Mouse (Mus musculus) gastrocnemius, postnatal 10 days (tissue): ENCODE measurements at regions not wholly inside any gene's neighbourhood (a gene's known extent, or its start where the extent isn't known, plus 50 kb on each side); places are given as distances from the start of the nearest gene placed in this dataset.
A peak's percentile ranks its signal among the peaks of the same experiment; 100 is the strongest.

Source experiments
- DNase-seq: peaks from one replicate; pipeline ENCODE4 v3.0.0; 2021; ENCODE audit warnings: mixed read lengths

DNA sequence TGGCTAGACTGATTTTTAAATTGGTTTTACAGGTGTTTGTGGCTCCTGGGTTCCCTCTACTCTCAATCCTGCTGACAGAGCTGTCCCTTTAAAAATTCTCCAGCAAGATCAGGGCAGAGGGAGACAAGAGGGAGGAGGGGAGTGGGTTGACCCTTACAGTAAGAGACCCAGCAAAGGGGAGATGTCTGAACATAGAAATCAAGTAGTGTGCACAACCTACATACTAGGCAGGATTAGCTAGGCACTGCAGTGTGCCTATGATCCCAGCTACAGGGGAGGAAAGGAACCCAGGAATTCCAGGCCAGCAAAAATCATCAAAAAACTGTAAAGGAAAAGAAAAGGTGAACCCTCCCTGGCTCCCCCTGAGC lies 113.2 kb upstream of the Thy1 start:
- no peak for DNase-seq

DNA sequence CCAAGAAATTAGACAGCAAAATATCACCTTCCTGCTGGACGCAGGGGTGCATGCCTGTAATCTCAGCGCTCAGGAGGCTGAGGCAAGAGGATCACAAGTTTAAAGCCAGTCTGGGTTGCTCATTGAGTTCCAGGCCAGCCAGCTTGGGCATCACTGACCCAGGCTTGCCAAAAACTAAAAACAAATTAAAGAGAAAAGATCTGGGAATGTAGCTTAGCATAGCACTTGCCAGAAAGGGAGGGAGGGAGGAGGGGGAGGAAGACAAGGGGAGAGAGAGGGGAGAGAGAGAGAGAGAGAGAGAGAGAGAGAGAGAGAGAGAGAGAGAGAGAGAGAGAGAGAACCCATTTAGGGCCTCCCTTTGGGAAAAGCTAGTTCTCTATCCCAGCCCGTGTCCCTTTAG lies 112.7 kb upstream of the Thy1 start:
- no peak for DNase-seq

DNA sequence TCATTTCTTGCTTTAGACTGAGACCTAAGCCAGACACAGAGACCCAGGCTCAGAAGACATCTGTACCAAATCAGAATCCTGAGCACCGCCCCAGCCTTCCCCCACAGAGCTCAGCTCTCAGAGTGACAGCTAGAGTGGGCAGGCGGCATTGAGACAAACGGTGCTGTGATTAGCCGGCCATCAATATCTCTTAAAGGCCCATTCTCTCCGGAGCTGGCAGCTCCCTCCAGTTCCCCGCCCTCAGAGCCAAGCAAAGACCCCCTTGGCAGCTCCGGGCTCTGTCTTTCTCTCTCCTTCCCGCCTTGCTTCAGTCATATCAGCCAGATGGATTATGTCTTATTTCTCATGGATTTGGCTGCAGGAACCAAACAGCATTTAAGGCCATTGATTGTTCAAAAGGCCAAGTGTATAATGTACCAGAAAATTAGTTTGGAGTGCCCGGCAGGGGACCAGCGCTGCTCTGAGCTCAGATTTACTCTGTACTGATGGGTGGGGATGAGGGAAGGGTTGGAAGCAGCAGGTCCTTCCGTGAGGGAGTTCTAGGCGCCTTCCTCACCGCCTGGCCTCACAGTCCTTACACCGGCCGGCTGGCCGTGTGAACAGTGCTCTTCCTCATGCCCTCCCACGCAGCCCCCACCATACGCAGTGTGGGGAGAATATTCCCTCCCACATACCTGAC lies 109.0 kb upstream of the Thy1 start:
- DNase-seq, result no peak

- DNase-seq, result no peak
These were observed 108.5 kb upstream of the Thy1 start for GRCm38 (mm10) chr9:43934691-43935064.

- no peak for DNase-seq
These were observed 103.8 kb upstream of the Thy1 start for GRCm38 (mm10) chr9:43939336-43939735.

DNA sequence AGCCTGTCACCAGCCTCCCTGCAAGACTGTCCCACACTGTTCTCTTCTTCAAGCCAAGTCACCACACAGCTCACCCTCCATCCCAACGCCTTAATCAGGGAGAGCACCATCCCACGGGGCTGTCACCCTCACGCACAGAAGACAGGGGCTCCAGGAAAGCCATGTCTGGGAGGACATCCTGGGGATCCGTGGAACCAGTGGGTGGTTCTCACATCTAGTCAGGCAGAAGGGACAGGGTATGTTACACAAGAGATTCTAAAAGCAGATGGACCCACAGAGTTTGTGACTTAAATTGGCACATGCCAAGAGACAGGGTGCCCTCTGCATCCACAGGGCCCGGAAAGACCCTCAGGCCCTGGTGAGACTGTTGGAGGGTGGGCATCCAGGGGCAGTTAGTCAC lies 101.0 kb upstream of the Thy1 start:
- DNase-seq, result no peak

- no peak for DNase-seq
These were observed 99.7 kb upstream of the Thy1 start for GRCm38 (mm10) chr9:43943522-43943921.

GRCm38 (mm10) chr9:43944816-43945741 lies 98.1 kb upstream of the Thy1 start:
- DNase-seq, result peak; percentile 27

DNA sequence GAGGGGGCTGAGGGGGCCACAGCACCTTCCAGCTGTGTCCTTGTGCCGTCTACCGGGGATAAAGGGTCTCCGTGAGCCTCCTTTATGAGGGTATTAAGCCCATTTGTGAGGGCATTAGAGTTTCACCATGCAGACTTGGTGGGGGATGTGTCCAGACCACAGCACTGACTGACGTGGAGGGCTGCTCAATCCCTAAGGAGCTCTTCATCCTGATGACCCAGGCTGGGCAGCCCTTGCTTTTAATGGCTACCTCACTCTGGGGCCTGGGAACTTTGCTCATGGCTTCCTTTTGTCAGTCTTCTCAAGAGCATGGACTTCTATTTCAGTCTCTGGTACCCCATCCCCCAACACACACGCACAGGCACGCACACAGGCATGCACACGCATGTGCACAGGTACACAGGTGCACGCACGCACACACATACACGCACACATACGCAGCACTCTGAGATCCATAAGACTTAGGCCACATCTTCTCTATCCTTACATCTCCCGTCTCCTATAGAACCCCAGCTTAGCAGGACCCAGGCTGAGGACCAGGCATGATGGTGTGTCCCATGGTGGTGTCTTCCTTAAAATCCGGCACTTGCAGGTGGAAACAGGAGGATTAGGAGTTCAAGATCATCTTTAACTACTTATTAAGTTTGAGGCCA lies 97.1 kb upstream of the Thy1 start:
- no peak for DNase-seq

GRCm38 (mm10) chr9:43947089-43947488 lies 96.1 kb upstream of the Thy1 start:
- no peak for DNase-seq

DNA sequence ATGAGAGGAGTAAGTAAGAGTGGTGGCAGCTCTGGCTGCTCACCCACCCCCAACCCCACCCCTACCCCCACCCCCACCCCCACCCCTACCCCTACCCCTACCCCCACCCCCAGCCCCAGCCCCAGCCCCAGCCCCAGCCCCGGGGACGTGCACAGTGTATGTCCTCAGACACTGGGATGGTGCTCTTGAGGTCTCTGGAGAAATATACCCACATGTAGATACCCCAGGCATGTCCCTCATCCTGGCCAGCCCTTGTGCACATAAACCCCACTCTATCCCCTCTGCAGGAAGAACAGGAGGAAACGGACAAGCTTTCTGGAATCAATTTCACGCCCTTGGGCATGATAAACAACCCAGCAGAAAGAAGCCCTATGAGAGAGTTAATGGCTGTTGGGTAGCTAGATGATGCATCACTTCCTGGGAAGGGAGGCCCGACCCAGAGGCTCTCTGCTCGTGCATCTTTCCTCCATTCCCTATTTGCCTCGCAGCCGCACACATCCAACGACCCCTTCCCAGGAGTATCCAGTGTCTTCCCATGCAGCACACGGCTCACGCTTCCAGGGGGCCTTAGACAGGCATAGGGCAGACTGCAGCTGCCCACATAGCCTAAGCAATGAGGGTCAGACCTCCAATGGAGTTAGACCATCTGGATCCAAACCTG lies 95.6 kb upstream of the Thy1 start:
- no peak for DNase-seq

- DNase-seq, result peak; percentile 19
These were observed 90.1 kb upstream of the Thy1 start for GRCm38 (mm10) chr9:43953128-43953527.

- peak; percentile 71 for DNase-seq
These were observed 83.6 kb upstream of the Thy1 start for GRCm38 (mm10) chr9:43959541-43959940.

DNA sequence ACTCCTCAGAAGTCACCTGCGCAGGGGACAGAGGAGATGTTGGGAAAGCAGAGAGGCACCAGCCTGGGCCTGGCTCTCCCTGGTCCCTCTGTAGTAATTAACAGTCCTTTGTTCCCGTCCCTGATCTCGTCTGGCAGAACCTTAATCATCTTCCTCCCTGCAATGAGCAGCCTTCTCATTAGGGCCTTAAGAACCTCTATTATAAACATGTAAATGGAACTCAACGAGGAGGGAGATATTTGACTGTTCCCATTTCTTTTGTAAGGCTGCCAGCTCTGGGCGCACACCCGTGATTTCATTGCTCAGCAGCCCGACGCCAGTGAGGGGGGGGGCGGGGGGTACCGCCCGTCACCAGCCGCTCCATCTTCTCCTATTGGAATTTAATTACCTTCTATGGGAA lies 81.8 kb upstream of the Thy1 start:
- DNase-seq, result no peak

- no peak for DNase-seq
These were observed 78.0 kb upstream of the Thy1 start for GRCm38 (mm10) chr9:43965171-43965570.

DNA sequence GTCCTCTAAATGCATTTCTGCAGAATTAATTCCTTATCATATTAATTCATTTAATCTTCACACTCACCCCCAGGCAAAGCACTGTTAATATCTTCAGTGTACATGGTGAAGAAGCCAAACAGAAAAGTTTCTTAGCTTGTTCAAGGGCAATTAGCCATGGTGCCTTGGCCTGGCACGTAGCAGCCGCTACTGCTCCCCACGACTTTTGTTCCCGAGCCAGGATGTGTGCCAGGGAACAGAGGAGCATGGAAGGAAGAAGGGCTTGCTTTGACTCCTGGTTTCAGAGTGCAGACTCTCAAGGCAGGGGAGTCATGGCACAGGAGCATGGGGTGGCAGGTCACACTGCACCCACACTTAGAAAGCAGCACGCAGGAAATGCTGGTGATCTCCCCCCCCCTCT lies 77.4 kb upstream of the Thy1 start:
- DNase-seq, result no peak

GRCm38 (mm10) chr9:43970043-43970795 lies 73.0 kb upstream of the Thy1 start:
- no peak for DNase-seq

DNA sequence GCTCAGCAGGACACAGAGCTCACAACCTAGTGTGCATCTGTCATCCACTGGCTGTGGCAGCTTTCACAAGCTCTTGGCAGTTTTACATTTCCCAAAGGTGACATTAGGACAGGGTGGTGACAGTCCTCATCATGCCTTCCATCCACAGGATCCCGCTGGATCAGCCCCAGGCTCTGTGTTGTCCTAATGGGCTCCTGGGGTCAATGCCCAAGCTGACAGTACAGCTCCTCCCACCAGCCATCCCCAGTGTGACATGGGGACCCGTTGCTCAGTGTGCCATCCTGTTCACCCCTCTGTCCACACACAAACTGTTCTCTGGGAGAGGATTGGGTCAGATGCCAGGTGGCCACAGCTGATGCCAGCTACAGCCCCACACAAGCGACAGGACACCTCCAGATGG lies 72.3 kb upstream of the Thy1 start:
- no peak for DNase-seq

- DNase-seq, result peak; percentile 56
These were observed 70.9 kb upstream of the Thy1 start for GRCm38 (mm10) chr9:43972290-43972689.

GRCm38 (mm10) chr9:43975405-43975804 lies 67.8 kb upstream of the Thy1 start:
- DNase-seq, result no peak

- DNase-seq, result no peak
These were observed 66.8 kb upstream of the Thy1 start for GRCm38 (mm10) chr9:43976366-43976765.

DNA sequence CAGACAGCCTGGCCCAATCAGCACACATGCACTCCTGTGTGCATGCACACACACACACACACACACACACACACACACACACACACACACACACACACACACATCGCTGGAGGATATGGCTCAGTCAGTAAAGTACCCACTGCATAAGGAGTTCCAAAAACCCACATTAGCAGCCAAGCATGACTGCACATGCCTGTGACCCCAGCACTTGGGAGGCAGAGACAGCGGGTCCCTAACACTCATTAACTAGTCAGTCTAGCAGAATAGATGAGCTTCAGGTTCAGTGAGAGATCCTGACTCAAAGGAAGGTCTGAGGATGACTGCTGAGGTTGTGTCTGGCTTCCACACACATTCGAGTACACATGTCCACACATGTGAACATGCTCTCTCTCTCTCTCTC lies 65.4 kb upstream of the Thy1 start:
- DNase-seq, result no peak
